Mouse (Mus musculus) limb, embryonic 14.5 days (tissue): ENCODE data around the gene Gm45711. TPM values are rescaled to one million over a fixed set of nuclear protein-coding genes. Genes with fewer than 3 reads are reported as not detected.

Source experiments
- ATAC-seq: fragments of 200-750 bp; cut with Nextera tagmentation; 2 replicates; pipeline ENCODE4 v1.8.0; 2017; ENCODE audit warnings: low read depth, moderate number of reproducible peaks, moderate TSS enrichment; ENCODE audit not compliant: low FRiP score
- DNase-seq: peaks from one replicate; pipeline ENCODE4 v3.0.0-alpha.2; 2015; ENCODE audit warnings: low spot score
- H3K27ac ChIP-seq: fragments of 300-500 bp; sonication (generic); replicated peaks from 2 replicates; pipeline ENCODE4 v1.5.1; 2014; ENCODE audit warnings: low read depth, mild to moderate bottlenecking, low read length, moderate library complexity, mixed read lengths
- H3K27me3 ChIP-seq: fragments of 300-500 bp; sonication (generic); 2 replicates; pipeline ENCODE4 v1.6.1; 2014; ENCODE audit warnings: low read length, mixed read lengths; ENCODE audit not compliant: control insufficient read depth, insufficient read depth
- H3K36me3 ChIP-seq: fragments of 300-500 bp; sonication (generic); 2 replicates; pipeline ENCODE4 v1.6.1; 2014; ENCODE audit warnings: mild to moderate bottlenecking, low read length, moderate library complexity, mixed read lengths; ENCODE audit not compliant: control insufficient read depth, insufficient read depth
- H3K4me1 ChIP-seq: fragments of 300-500 bp; sonication (generic); 2 replicates; pipeline ENCODE4 v1.6.1; 2014; ENCODE audit warnings: antibody characterized with exemption, low read length, mixed read lengths; ENCODE audit not compliant: control insufficient read depth, insufficient read depth
- H3K4me2 ChIP-seq: fragments of 300-500 bp; sonication (generic); replicated peaks from 2 replicates; pipeline ENCODE4 v1.6.1; 2014; ENCODE audit warnings: low read depth, mild to moderate bottlenecking, low read length, moderate library complexity; ENCODE audit not compliant: severe bottlenecking
- H3K4me3 ChIP-seq: fragments of 300-500 bp; sonication (generic); replicated peaks from 2 replicates; pipeline ENCODE4 v1.5.1; 2014; ENCODE audit warnings: low read length
- H3K9ac ChIP-seq: fragments of 300-500 bp; sonication (generic); 2 replicates; pipeline ENCODE4 v1.6.1; 2014; ENCODE audit warnings: mild to moderate bottlenecking, low read depth, low read length, moderate library complexity; ENCODE audit not compliant: severe bottlenecking
- H3K9me3 ChIP-seq: fragments of 300-500 bp; sonication (generic); 2 replicates; pipeline ENCODE4 v1.6.1; 2016; ENCODE audit warnings: low read length; ENCODE audit not compliant: control insufficient read depth
- POLR2A ChIP-seq: fragments of 200-500 bp; IDR thresholded peaks from 2 replicates; pipeline ENCODE4 v1.8.0; 2012; ENCODE audit warnings: inconsistent platforms, mild to moderate bottlenecking, moderate library complexity, borderline replicate concordance; ENCODE audit not compliant: insufficient read depth, insufficient read length; ENCODE audit errors: extremely low read depth
- WGBS: fragments of 180-500 bp; shearing (Covaris S2); extraction: QIAGEN DNeasy Blood & Tissue Kit; methylation state at CpG from one replicate; pipeline ENCODE4 v1.1.7; 2014; 5-methylcytosine and 5-hydroxymethylcytosine counted together
- polyA plus RNA-seq, 2 experiments: library from polyadenylated mRNA; depleted of rRNA in 1 of 2; stranded (reverse) in 1 of 2; unstranded in 1 of 2; fragments of >200 nt; fragmentation: Nextera tagmentation in 1 of 2; extraction: Ambion mirVana in 1 of 2; gene quantifications; 2 replicates each; pipeline versions ENCODE4 v1.2.1 to v1.2.3; 2012 to 2014

Gene Gm45711
- polyA plus RNA-seq, 2 experiments: not detected

DNA sequence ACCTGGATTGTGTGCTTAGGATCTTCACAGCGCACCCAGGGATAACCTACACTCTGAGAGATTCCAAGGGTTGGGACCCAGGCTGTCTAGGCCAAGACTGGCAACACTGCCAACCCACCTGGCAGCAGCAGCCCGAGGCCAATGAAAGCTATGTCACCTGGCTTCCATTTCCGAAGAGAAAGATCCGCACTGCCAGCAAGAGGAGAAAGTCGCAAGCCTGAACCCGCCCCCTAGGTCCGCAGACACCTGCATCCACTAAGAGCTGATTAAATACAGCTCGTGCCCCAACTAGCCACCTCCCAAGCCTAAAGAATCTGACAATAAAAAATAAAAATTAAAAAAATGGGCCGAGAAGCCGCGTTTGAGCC lies 62.0 kb downstream of the Gm45711 start:
- no peak for TF ChIP-seq POLR2A
- ATAC-seq (peak; percentile 1; the same call in 1 of the 2 replicates), DNase-seq (no peak)

DNA sequence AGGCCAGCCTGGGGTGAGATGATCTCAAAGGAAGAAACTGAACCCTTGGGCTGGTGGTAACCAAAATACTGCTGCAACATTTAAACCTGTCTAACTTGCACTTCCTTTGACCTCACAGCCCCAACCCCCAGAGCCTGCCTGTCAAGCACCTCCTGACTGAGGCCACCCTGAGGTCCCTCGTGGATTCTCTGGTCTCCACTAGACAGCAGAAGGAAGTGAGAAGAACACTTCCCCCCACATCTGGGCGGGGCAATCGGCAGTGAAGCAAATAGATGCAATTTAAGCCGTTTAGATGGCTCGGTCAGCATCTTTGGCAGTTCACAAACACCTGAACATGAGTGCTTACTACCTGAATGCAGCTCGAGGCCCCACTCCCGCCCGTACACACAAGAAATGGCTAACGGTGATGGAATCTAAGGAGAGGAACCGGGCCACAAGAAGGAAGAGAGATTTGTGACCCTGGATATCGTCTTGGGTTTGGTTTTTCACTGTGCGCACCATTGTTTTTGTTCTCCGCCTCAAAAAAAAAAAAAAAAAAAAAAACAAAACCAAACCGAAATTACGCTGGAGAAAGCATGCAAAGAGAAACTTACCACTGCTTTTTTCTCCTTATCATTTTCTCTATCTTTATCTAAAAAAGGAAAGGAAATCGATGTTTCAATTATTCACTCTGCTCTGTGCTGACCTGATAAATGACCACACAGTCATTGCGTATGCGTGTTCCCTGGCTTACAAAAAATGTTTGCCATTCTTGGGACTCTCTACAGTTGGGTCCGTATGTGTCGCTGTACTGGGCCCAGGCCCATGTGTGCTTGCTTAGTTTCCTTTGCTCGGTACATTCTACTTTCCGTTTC lies 62.6 kb downstream of the Gm45711 start:
- Histone ChIP-seq H3K27ac (no peak overlapping the region; the same call in 1 of the 2 replicates), H3K4me1 (peaks cover 10% of the 10 kb centered on the region), H3K4me3 (peak overlapping the region; percentile 80), H3K27me3 (no peaks in the 10 kb centered on the region), H3K9me3 (no peaks in the 10 kb centered on the region), H3K36me3 (peaks cover 20% of the 10 kb centered on the region), H3K4me2 (peak overlapping the region; percentile 83), H3K9ac (peak overlapping the region; percentile 74; the same call in 1 of the 2 replicates)
- DNase-seq (no peak), ATAC-seq (no peak)
- 69% methylated on average over 22 of the region's 22 CpGs for WGBS
- no peak for TF ChIP-seq POLR2A

More for the DNA sequence above, 62.0 kb downstream of the Gm45711 start:
- peak overlapping the region; percentile 74 for H3K9ac ChIP-seq
- H3K27ac ChIP-seq: no peak overlapping the region; the same call in 1 of the 2 replicates
- H3K9me3 ChIP-seq: no peaks in the 10 kb centered on the region
- H3K27me3 ChIP-seq: no peaks in the 10 kb centered on the region
- peaks cover 10% of the 10 kb centered on the region for H3K4me1 ChIP-seq
- 2% methylated on average over 11 of the region's 11 CpGs for WGBS
- H3K4me2 ChIP-seq: peak overlapping the region; percentile 83
- H3K4me3 ChIP-seq: peak overlapping the region; percentile 80
- H3K36me3 ChIP-seq: peaks cover 15% of the 10 kb centered on the region

DNA sequence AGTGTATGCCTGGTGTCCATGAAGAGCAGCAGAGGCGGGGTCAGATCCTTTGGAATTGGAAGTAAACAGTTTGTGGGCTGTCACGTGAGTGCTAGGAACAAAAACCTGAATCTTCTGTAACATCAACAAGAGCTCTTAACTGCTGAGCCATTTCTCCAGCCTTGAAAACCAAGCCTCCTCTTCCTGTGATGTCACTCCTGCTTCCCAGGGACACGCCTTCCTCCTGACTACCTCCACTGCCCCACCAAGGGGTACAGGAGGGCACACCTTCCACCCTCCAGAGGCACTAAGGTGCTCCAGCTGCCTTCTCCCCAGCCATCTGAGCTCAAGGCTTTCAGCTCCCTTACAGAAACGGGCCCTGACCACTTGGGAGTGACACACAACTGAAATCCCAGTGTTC lies 63.3 kb downstream of the Gm45711 start:
- no peak overlapping the region for H3K27ac ChIP-seq
- peaks cover 23% of the 10 kb centered on the region for H3K36me3 ChIP-seq
- no peak overlapping the region for H3K4me2 ChIP-seq
- peaks cover 7% of the 10 kb centered on the region for H3K4me1 ChIP-seq
- no peaks in the 10 kb centered on the region for H3K27me3 ChIP-seq
- 85% methylated on average over 4 of the region's 4 CpGs for WGBS
- H3K9me3 ChIP-seq: no peaks in the 10 kb centered on the region
- ATAC-seq (no peak), DNase-seq (no peak)
- no peak overlapping the region for H3K9ac ChIP-seq
- no peak for TF ChIP-seq POLR2A
- H3K4me3 ChIP-seq: no peak overlapping the region

DNA sequence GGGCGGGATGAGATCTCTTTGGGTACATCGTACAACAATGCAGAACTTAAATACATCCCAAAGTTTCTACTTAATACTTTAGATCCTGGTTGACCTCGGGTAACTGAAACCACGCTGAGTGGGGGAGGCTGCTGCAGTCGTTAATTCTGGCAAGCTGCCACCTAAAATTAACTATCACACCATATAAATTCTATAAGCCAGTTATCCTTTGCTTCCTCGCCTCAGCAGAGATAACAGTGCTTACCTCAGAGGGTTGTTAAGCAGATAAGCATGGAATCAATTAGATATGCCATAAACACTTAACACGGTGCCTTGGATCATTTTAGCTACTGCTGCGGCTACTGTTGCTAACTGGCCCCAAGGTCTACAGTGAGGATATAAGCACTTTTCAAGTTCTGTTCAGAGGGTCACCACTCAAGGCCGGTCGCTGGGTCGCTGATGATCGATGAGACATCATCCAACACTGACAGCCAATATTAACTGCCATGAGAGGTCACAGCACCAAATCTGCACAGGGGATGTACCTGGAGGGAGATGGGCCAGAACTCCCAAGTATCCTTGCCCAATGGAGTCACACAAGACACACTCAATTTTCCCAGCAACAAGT lies 67.7 kb downstream of the Gm45711 start:
- no peak for TF ChIP-seq POLR2A
- Histone ChIP-seq H3K4me3 (no peak overlapping the region), H3K4me1 (no peaks in the 10 kb centered on the region), H3K9me3 (no peaks in the 10 kb centered on the region), H3K27me3 (no peaks in the 10 kb centered on the region), H3K4me2 (no peak overlapping the region), H3K36me3 (peaks cover 55% of the 10 kb centered on the region), H3K27ac (no peak overlapping the region), H3K9ac (no peak overlapping the region)
- DNase-seq (no peak), ATAC-seq (no peak)
- 55% methylated on average over 12 of the region's 12 CpGs for WGBS

DNA sequence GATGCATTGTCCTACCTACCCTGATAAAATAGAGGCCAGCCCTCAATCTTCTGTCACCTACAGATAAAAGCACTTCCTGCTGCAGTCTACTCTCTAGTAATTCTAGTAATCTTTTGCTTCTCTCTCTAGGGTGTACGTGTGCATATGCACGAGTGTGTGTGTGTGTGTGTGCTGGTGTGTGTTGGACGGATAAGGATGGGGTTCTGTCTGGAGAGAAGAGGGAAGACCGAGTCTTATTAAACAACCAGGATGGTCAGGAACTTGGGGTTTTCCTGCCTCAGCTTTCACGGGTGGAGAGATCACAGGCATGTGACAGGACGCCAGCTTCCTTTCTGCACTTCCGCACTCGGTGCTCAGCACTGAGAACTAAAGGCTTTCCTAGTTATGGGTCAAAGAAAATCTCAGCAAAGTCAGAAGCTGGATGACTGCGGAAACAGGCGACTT lies 70.4 kb downstream of the Gm45711 start:
- ATAC-seq: no peak

More for the DNA sequence above, 70.4 kb downstream of the Gm45711 start:
- no peak overlapping the region for H3K9ac ChIP-seq
- H3K4me1 ChIP-seq: no peaks in the 10 kb centered on the region
- no peak for TF ChIP-seq POLR2A
- WGBS: 85% methylated on average over 10 of the region's 10 CpGs
- no peak overlapping the region for H3K4me2 ChIP-seq
- no peak for DNase-seq
- H3K9me3 ChIP-seq: no peaks in the 10 kb centered on the region
- H3K36me3 ChIP-seq: peaks cover 74% of the 10 kb centered on the region
- no peak overlapping the region for H3K27ac ChIP-seq
- no peaks in the 10 kb centered on the region for H3K27me3 ChIP-seq
- no peak overlapping the region for H3K4me3 ChIP-seq
